Mouse (Mus musculus) olfactory bulb, adult 2 months (tissue): ENCODE results near the gene AI661453.

Source experiments
- CTCF ChIP-seq: fragments of 200-500 bp; IDR thresholded peaks from 2 replicates; pipeline ENCODE4 v1.5.1; 2012; ENCODE audit warnings: low read depth, mild to moderate bottlenecking, low read length, moderate library complexity; ENCODE audit not compliant: insufficient read depth
- POLR2A ChIP-seq: fragments of 200-500 bp; IDR thresholded peaks from 2 replicates; pipeline ENCODE4 v1.6.1; 2012; ENCODE audit warnings: mild to moderate bottlenecking, low read depth, low read length, moderate library complexity; ENCODE audit not compliant: insufficient read depth

GRCm38 (mm10) chr17:47420195-47420594, 16.2 kb upstream of the AI661453 start:
- TF ChIP-seq CTCF (no peak), POLR2A (no peak)
